Comparison of ENCODE assay signal across 14 mouse cellular contexts in genomic region chr12:110022631-110023030, GRCm38 (mm10).
"Had no signal": no experiment of that assay in that cellular context is flagged by ENCODE, and none has a peak within 500 bp of the region (broad histone marks: within the 10 kb centered on the region; RNA-seq: fewer than 3 reads in every experiment).

No protein-coding gene starts in this region.

- DNase-seq: kidney, adult 8-10 months; kidney, postnatal 25 days; lung, postnatal 14 days; right cerebral cortex, postnatal 4 days; spleen, adult 18-20 months; thymus, adult 2 months; thymus, postnatal 25 days had no signal

- H3K4me1 ChIP-seq: stomach, embryonic 15.5 days had no signal

- H3K27ac ChIP-seq: left cerebral cortex, adult 2 months; limb, embryonic 10.5 days; midbrain, embryonic 13.5 days; stomach, embryonic 15.5 days had no signal

- H3K9me3 ChIP-seq: limb, embryonic 10.5 days; midbrain, embryonic 13.5 days; stomach, embryonic 15.5 days had no signal

- ATAC-seq: hindbrain, embryonic 16.5 days; inflammation-experienced regulatory T-cells, adult 6 months; intestine, postnatal 0 days; midbrain, embryonic 13.5 days had no signal

- H3K27me3 ChIP-seq: stomach, embryonic 15.5 days had no signal

- H3K9ac ChIP-seq: midbrain, embryonic 13.5 days; stomach, embryonic 15.5 days had no signal

- H3K36me3 ChIP-seq: limb, embryonic 10.5 days; midbrain, embryonic 13.5 days; stomach, embryonic 15.5 days had no signal

- H3K4me3 ChIP-seq: left cerebral cortex, adult 2 months; limb, embryonic 10.5 days; midbrain, embryonic 13.5 days; stomach, embryonic 15.5 days had no signal

- H3K4me2 ChIP-seq: midbrain, embryonic 13.5 days; stomach, embryonic 15.5 days had no signal
